Mouse (Mus musculus) urinary bladder, postnatal 4 days (tissue): ENCODE results near the gene Sptbn4.

Source experiments
- DNase-seq, 2 experiments: peaks; one replicate each; pipeline ENCODE4 v3.0.0; 2021 to 2022; ENCODE audit warnings: low spot score in 2 of 2

Sptbn4 gene

GRCm38 (mm10) chr7:27474490-27474954 is 27.0 kb upstream of the Sptbn4 start:
- DNase-seq = peak; percentile 98 to 99

- no peak for DNase-seq
These were observed 26.5 kb upstream of the Sptbn4 start for GRCm38 (mm10) chr7:27473835-27474489.

GRCm38 (mm10) chr7:27473156-27473834 is 25.8 kb upstream of the Sptbn4 start, which contains the start of gene Sertad3:
Gene Sertad3, plus strand, starts transcription at chr7:27473768.
- peak; percentile 100 for DNase-seq

GRCm38 (mm10) chr7:27472596-27472995 is 25.1 kb upstream of the Sptbn4 start:
- no peak for DNase-seq

- DNase-seq = no peak
These were observed 24.1 kb upstream of the Sptbn4 start for GRCm38 (mm10) chr7:27471390-27472120.

- no peak for DNase-seq
These were observed 20.2 kb upstream of the Sptbn4 start for GRCm38 (mm10) chr7:27467648-27468047.

- no peak for DNase-seq
These were observed 13.0 kb upstream of the Sptbn4 start for GRCm38 (mm10) chr7:27460477-27460876.

- no peak for DNase-seq
These were observed 12.2 kb upstream of the Sptbn4 start for GRCm38 (mm10) chr7:27459640-27460039.

GRCm38 (mm10) chr7:27458614-27459013 is 11.1 kb upstream of the Sptbn4 start:
- DNase-seq = no peak

- no peak for DNase-seq
These were observed 7.8 kb upstream of the Sptbn4 start for GRCm38 (mm10) chr7:27455273-27455672.

- DNase-seq = no peak
These were observed 7.1 kb upstream of the Sptbn4 start for GRCm38 (mm10) chr7:27454461-27455121.

- DNase-seq = no peak
These were observed 4.8 kb upstream of the Sptbn4 start for GRCm38 (mm10) chr7:27452206-27452770.

GRCm38 (mm10) chr7:27451359-27451758 is 3.9 kb upstream of the Sptbn4 start:
- DNase-seq = no peak

GRCm38 (mm10) chr7:27449256-27449862 is 1.9 kb upstream of the Sptbn4 start:
- DNase-seq = peak; percentile 53 to 85

- no peak for DNase-seq
These were observed 1.1 kb upstream of the Sptbn4 start for GRCm38 (mm10) chr7:27448421-27449206.

GRCm38 (mm10) chr7:27446521-27447418 is 716 bp downstream of the Sptbn4 start:
- no peak for DNase-seq

- no peak for DNase-seq
These were observed 1.4 kb downstream of the Sptbn4 start for GRCm38 (mm10) chr7:27446051-27446450.

GRCm38 (mm10) chr7:27440014-27440413 is 7.5 kb downstream of the Sptbn4 start:
- DNase-seq = no peak

GRCm38 (mm10) chr7:27437544-27437943 is 9.9 kb downstream of the Sptbn4 start:
- no peak for DNase-seq
